Mouse (Mus musculus): ENCODE measurements around the gene Irf3. TPM values are rescaled to one million over a fixed set of nuclear protein-coding genes. Genes with fewer than 3 reads are reported as not detected.

Gene Irf3
- polyA plus RNA-seq, 1 experiment from 2014 or later = 96.0 TPM

- Histone ChIP-seq H3K4me1 (ENCODE audit: control insufficient read depth, insufficient read depth, low read length) (no peaks in the 10 kb centered on the region), H3K4me3 (ENCODE audit: low read depth, low read length) (no peak overlapping the region), H3K36me3 (ENCODE audit: control insufficient read depth, insufficient read depth, low read length) (peaks cover 92% of the 10 kb centered on the region), H3K27ac (ENCODE audit: low read length) (no peak overlapping the region), H3K9ac (replicated peaks; ENCODE audit: low read depth, low read length) (no peak overlapping the region), H3K4me2 (replicated peaks; ENCODE audit: low read depth, low read length) (no peak overlapping the region), H3K27me3 (ENCODE audit: control insufficient read depth, insufficient read depth, low read length) (no peaks in the 10 kb centered on the region), H3K9me3 (ENCODE audit: control insufficient read depth, low read depth, low read length) (no peaks in the 10 kb centered on the region)
- 85% methylated on average over 3 of the region's 3 CpGs for WGBS
- no peak for ATAC-seq (ENCODE audit: insufficient number of reproducible peaks, insufficient read depth, low FRiP score, low read depth)
Measured at GRCm38 (mm10) chr7:45035631-45036030, 38.2 kb downstream of the Irf3 start.

GRCm38 (mm10) chr7:45036702-45037101 is 39.3 kb downstream of the Irf3 start:
- Histone ChIP-seq H3K4me2 (replicated peaks; ENCODE audit: low read depth, low read length) (no peak overlapping the region), H3K27ac (ENCODE audit: low read length) (no peak overlapping the region), H3K27me3 (ENCODE audit: control insufficient read depth, insufficient read depth, low read length) (no peaks in the 10 kb centered on the region), H3K4me3 (ENCODE audit: low read depth, low read length) (no peak overlapping the region), H3K4me1 (ENCODE audit: control insufficient read depth, insufficient read depth, low read length) (no peaks in the 10 kb centered on the region), H3K36me3 (ENCODE audit: control insufficient read depth, insufficient read depth, low read length) (peaks cover 94% of the 10 kb centered on the region), H3K9ac (replicated peaks; ENCODE audit: low read depth, low read length) (no peak overlapping the region), H3K9me3 (ENCODE audit: control insufficient read depth, low read depth, low read length) (no peaks in the 10 kb centered on the region)
- ATAC-seq (ENCODE audit: insufficient number of reproducible peaks, insufficient read depth, low FRiP score, low read depth) = no peak
- WGBS = 78% methylated on average over 11 of the region's 11 CpGs

- no peaks in the 10 kb centered on the region for H3K4me1 ChIP-seq (ENCODE audit: control insufficient read depth, insufficient read depth, low read length)
- 72% methylated on average over 7 of the region's 7 CpGs for WGBS
- ATAC-seq (ENCODE audit: insufficient number of reproducible peaks, insufficient read depth, low FRiP score, low read depth) = no peak
- H3K4me3 ChIP-seq (ENCODE audit: low read depth, low read length) = no peak overlapping the region
- H3K4me2 ChIP-seq (replicated peaks; ENCODE audit: low read depth, low read length) = no peak overlapping the region
- H3K36me3 ChIP-seq (ENCODE audit: control insufficient read depth, insufficient read depth, low read length) = peaks cover 94% of the 10 kb centered on the region
- no peak overlapping the region for H3K9ac ChIP-seq (replicated peaks; ENCODE audit: low read depth, low read length)
- no peak overlapping the region for H3K27ac ChIP-seq (ENCODE audit: low read length)
- no peaks in the 10 kb centered on the region for H3K27me3 ChIP-seq (ENCODE audit: control insufficient read depth, insufficient read depth, low read length)
- H3K9me3 ChIP-seq (ENCODE audit: control insufficient read depth, low read depth, low read length) = no peaks in the 10 kb centered on the region
Measured at GRCm38 (mm10) chr7:45037720-45038361, 40.4 kb downstream of the Irf3 start.

GRCm38 (mm10) chr7:45038411-45038810 is 41.0 kb downstream of the Irf3 start:
- WGBS = 92% methylated on average over 9 of the region's 9 CpGs
- ATAC-seq (ENCODE audit: insufficient number of reproducible peaks, insufficient read depth, low FRiP score, low read depth) = no peak
- Histone ChIP-seq H3K4me1 (ENCODE audit: control insufficient read depth, insufficient read depth, low read length) (no peaks in the 10 kb centered on the region), H3K27ac (ENCODE audit: low read length) (no peak overlapping the region), H3K36me3 (ENCODE audit: control insufficient read depth, insufficient read depth, low read length) (peaks cover 94% of the 10 kb centered on the region), H3K27me3 (ENCODE audit: control insufficient read depth, insufficient read depth, low read length) (no peaks in the 10 kb centered on the region), H3K9ac (replicated peaks; ENCODE audit: low read depth, low read length) (no peak overlapping the region), H3K4me2 (replicated peaks; ENCODE audit: low read depth, low read length) (no peak overlapping the region), H3K4me3 (ENCODE audit: low read depth, low read length) (no peak overlapping the region), H3K9me3 (ENCODE audit: control insufficient read depth, low read depth, low read length) (no peaks in the 10 kb centered on the region)

GRCm38 (mm10) chr7:45040851-45041250 is 43.4 kb downstream of the Irf3 start:
- Histone ChIP-seq H3K36me3 (ENCODE audit: control insufficient read depth, insufficient read depth, low read length) (peaks cover 94% of the 10 kb centered on the region), H3K4me2 (replicated peaks; ENCODE audit: low read depth, low read length) (no peak overlapping the region), H3K9ac (replicated peaks; ENCODE audit: low read depth, low read length) (no peak overlapping the region), H3K4me3 (ENCODE audit: low read depth, low read length) (no peak overlapping the region), H3K4me1 (ENCODE audit: control insufficient read depth, insufficient read depth, low read length) (no peaks in the 10 kb centered on the region), H3K27me3 (ENCODE audit: control insufficient read depth, insufficient read depth, low read length) (no peaks in the 10 kb centered on the region), H3K27ac (ENCODE audit: low read length) (no peak overlapping the region), H3K9me3 (ENCODE audit: control insufficient read depth, low read depth, low read length) (no peaks in the 10 kb centered on the region)
- WGBS = 91% methylated on average over 9 of the region's 9 CpGs
- ATAC-seq (ENCODE audit: insufficient number of reproducible peaks, insufficient read depth, low FRiP score, low read depth) = no peak

GRCm38 (mm10) chr7:45043307-45043706 is 45.9 kb downstream of the Irf3 start:
- WGBS = 91% methylated on average over 14 of the region's 14 CpGs

GRCm38 (mm10) chr7:45045741-45046140 is 48.3 kb downstream of the Irf3 start:
- ATAC-seq (ENCODE audit: insufficient number of reproducible peaks, insufficient read depth, low FRiP score, low read depth) = no peak
- Histone ChIP-seq H3K36me3 (ENCODE audit: control insufficient read depth, insufficient read depth, low read length) (peaks cover 96% of the 10 kb centered on the region), H3K27me3 (ENCODE audit: control insufficient read depth, insufficient read depth, low read length) (no peaks in the 10 kb centered on the region), H3K4me1 (ENCODE audit: control insufficient read depth, insufficient read depth, low read length) (peaks cover 4% of the 10 kb centered on the region; the same call in 1 of the 2 replicates), H3K4me3 (ENCODE audit: low read depth, low read length) (no peak overlapping the region), H3K27ac (ENCODE audit: low read length) (no peak overlapping the region), H3K4me2 (replicated peaks; ENCODE audit: low read depth, low read length) (no peak overlapping the region), H3K9ac (replicated peaks; ENCODE audit: low read depth, low read length) (no peak overlapping the region), H3K9me3 (ENCODE audit: control insufficient read depth, low read depth, low read length) (no peaks in the 10 kb centered on the region)
- WGBS = 96% methylated on average over 22 of the region's 22 CpGs

More at GRCm38 (mm10) chr7:45043307-45043706, 45.9 kb downstream of the Irf3 start:
- Histone ChIP-seq H3K4me1 (ENCODE audit: control insufficient read depth, insufficient read depth, low read length) (no peaks in the 10 kb centered on the region), H3K4me3 (ENCODE audit: low read depth, low read length) (no peak overlapping the region), H3K36me3 (ENCODE audit: control insufficient read depth, insufficient read depth, low read length) (peaks cover 94% of the 10 kb centered on the region), H3K9ac (replicated peaks; ENCODE audit: low read depth, low read length) (no peak overlapping the region), H3K9me3 (ENCODE audit: control insufficient read depth, low read depth, low read length) (no peaks in the 10 kb centered on the region), H3K27ac (ENCODE audit: low read length) (no peak overlapping the region), H3K27me3 (ENCODE audit: control insufficient read depth, insufficient read depth, low read length) (no peaks in the 10 kb centered on the region), H3K4me2 (replicated peaks; ENCODE audit: low read depth, low read length) (no peak overlapping the region)
- ATAC-seq (ENCODE audit: insufficient number of reproducible peaks, insufficient read depth, low FRiP score, low read depth) = no peak

GRCm38 (mm10) chr7:45046853-45047350 is 49.5 kb downstream of the Irf3 start:
- H3K9ac ChIP-seq (replicated peaks; ENCODE audit: low read depth, low read length) = no peak overlapping the region
- H3K9me3 ChIP-seq (ENCODE audit: control insufficient read depth, low read depth, low read length) = no peaks in the 10 kb centered on the region
- H3K27ac ChIP-seq (ENCODE audit: low read length) = no peak overlapping the region
- WGBS = 93% methylated on average over 26 of the region's 26 CpGs
- H3K4me2 ChIP-seq (replicated peaks; ENCODE audit: low read depth, low read length) = no peak overlapping the region
- H3K27me3 ChIP-seq (ENCODE audit: control insufficient read depth, insufficient read depth, low read length) = no peaks in the 10 kb centered on the region
- no peak overlapping the region for H3K4me3 ChIP-seq (ENCODE audit: low read depth, low read length)
- peaks cover 9% of the 10 kb centered on the region for H3K4me1 ChIP-seq (ENCODE audit: control insufficient read depth, insufficient read depth, low read length)
- peaks cover 84% of the 10 kb centered on the region for H3K36me3 ChIP-seq (ENCODE audit: control insufficient read depth, insufficient read depth, low read length)
- ATAC-seq (ENCODE audit: insufficient number of reproducible peaks, insufficient read depth, low FRiP score, low read depth) = no peak

- WGBS = 95% methylated on average over 14 of the region's 14 CpGs
Measured at GRCm38 (mm10) chr7:45047491-45047890, 50.0 kb downstream of the Irf3 start.

More at GRCm38 (mm10) chr7:45047491-45047890, 50.0 kb downstream of the Irf3 start:
- no peak overlapping the region for H3K9ac ChIP-seq (replicated peaks; ENCODE audit: low read depth, low read length)
- H3K4me3 ChIP-seq (ENCODE audit: low read depth, low read length) = no peak overlapping the region
- no peak overlapping the region for H3K27ac ChIP-seq (ENCODE audit: low read length)
- H3K27me3 ChIP-seq (ENCODE audit: control insufficient read depth, insufficient read depth, low read length) = no peaks in the 10 kb centered on the region
- H3K9me3 ChIP-seq (ENCODE audit: control insufficient read depth, low read depth, low read length) = no peaks in the 10 kb centered on the region
- H3K4me1 ChIP-seq (ENCODE audit: control insufficient read depth, insufficient read depth, low read length) = peaks cover 9% of the 10 kb centered on the region
- no peak overlapping the region for H3K4me2 ChIP-seq (replicated peaks; ENCODE audit: low read depth, low read length)
- peaks cover 78% of the 10 kb centered on the region for H3K36me3 ChIP-seq (ENCODE audit: control insufficient read depth, insufficient read depth, low read length)
- ATAC-seq (ENCODE audit: insufficient number of reproducible peaks, insufficient read depth, low FRiP score, low read depth) = no peak

All from stomach, embryonic 14.5 days (tissue).